17 mouse cellular contexts compared by ENCODE assay signal in genomic region chr13:76585447-76585846, GRCm38 (mm10).
"Had no signal": no experiment of that assay in that cellular context is flagged by ENCODE, and none has a peak within 500 bp of the region (broad histone marks: within the 10 kb centered on the region; RNA-seq: fewer than 3 reads in every experiment).

No protein-coding gene starts in this region.

- H3K9me3 ChIP-seq: liver, embryonic 13.5 days; liver, embryonic 15.5 days; lung, embryonic 15.5 days; midbrain, embryonic 13.5 days; midbrain, embryonic 15.5 days; neural tube, embryonic 12.5 days; stomach, embryonic 15.5 days had no signal

- H3K36me3 ChIP-seq: liver, embryonic 13.5 days; liver, embryonic 15.5 days; lung, embryonic 15.5 days; midbrain, embryonic 13.5 days; midbrain, embryonic 15.5 days; neural tube, embryonic 12.5 days; stomach, embryonic 15.5 days had no signal

- ATAC-seq: liver, postnatal 0 days; midbrain, embryonic 13.5 days; midbrain, embryonic 15.5 days had no signal

- DNase-seq: liver, embryonic 13.5 days; liver, postnatal 0 days; lung, postnatal 10 days; right cerebral cortex, postnatal 14 days; thymus, adult 2 months; thymus, postnatal 25 days; thymus, postnatal 4 days had no signal

- H3K4me1 ChIP-seq: liver, embryonic 13.5 days; liver, embryonic 15.5 days; lung, embryonic 15.5 days; midbrain, embryonic 13.5 days; midbrain, embryonic 15.5 days; neural tube, embryonic 12.5 days; stomach, embryonic 15.5 days had no signal

- H3K27me3 ChIP-seq: liver, embryonic 13.5 days; liver, embryonic 15.5 days; lung, embryonic 15.5 days; midbrain, embryonic 13.5 days; midbrain, embryonic 15.5 days; neural tube, embryonic 12.5 days; stomach, embryonic 15.5 days had no signal

- H3K4me3 ChIP-seq: liver, embryonic 13.5 days; liver, embryonic 15.5 days; lung, embryonic 15.5 days; midbrain, embryonic 13.5 days; midbrain, embryonic 15.5 days; neural tube, embryonic 12.5 days; stomach, embryonic 15.5 days had no signal

- H3K27ac ChIP-seq: liver, embryonic 13.5 days; liver, embryonic 15.5 days; lung, embryonic 15.5 days; macrophage; midbrain, embryonic 13.5 days; midbrain, embryonic 15.5 days; neural tube, embryonic 12.5 days; stomach, embryonic 15.5 days; stomach, postnatal 0 days had no signal

- H3K9ac ChIP-seq: liver, embryonic 13.5 days; liver, embryonic 15.5 days; liver, postnatal 0 days; lung, embryonic 15.5 days; midbrain, embryonic 13.5 days; midbrain, embryonic 15.5 days; neural tube, embryonic 12.5 days; stomach, embryonic 15.5 days had no signal

- H3K4me2 ChIP-seq: liver, embryonic 11.5 days; liver, embryonic 13.5 days; liver, embryonic 15.5 days; lung, embryonic 15.5 days; midbrain, embryonic 11.5 days; midbrain, embryonic 13.5 days; midbrain, embryonic 15.5 days; neural tube, embryonic 12.5 days; stomach, embryonic 15.5 days had no signal
